Mouse (Mus musculus): ENCODE results near the gene Timp3. TPM values are rescaled to one million over a fixed set of nuclear protein-coding genes. Genes with fewer than 3 reads are reported as not detected.

The Timp3 gene
- total RNA-seq, 2 experiments from 2014 or later, result 61.8 to 62.0 TPM

GRCm38 (mm10) chr10:86320204-86320603 lies 20.0 kb downstream of the Timp3 start:
- H3K4me3 ChIP-seq, result no peak overlapping the region
- no peak for TF ChIP-seq CTCF (conservative IDR thresholded peaks at IDR 0.05)
- DNase-seq (ENCODE audit: low spot score in 2 of 2), result no peak
- no peak overlapping the region for H3K27ac ChIP-seq

DNA sequence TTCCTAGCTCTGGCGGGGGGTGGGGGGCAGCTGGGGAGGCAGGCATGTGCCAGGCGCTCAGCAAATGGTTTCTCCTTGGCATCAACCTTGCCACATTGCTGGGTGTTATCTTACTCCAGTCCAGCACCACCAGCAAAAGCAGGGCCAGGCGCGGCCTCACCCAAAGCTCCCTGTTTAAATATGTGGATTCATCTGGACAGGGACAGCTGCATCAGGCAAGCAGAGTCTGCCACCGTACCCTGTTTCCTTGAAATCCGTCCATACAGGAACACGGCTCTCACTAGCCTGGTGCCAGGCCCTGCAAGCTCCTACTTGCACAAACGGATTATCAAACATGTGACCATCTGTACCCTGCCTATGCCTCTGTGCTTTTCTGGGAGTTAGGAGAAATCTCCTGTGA lies 21.0 kb downstream of the Timp3 start:
- no peak for DNase-seq (ENCODE audit: low spot score in 2 of 2)
- TF ChIP-seq CTCF (conservative IDR thresholded peaks at IDR 0.05), result no peak
- H3K27ac ChIP-seq, result peak overlapping the region; percentile 55
- H3K4me3 ChIP-seq, result no peak overlapping the region

- peak overlapping the region; percentile 55; the same call in 1 of the 2 replicates for H3K27ac ChIP-seq
- TF ChIP-seq CTCF (conservative IDR thresholded peaks at IDR 0.05), result no peak
- no peak for DNase-seq (ENCODE audit: low spot score in 2 of 2)
- H3K4me3 ChIP-seq, result no peak overlapping the region
Measured at GRCm38 (mm10) chr10:86322006-86322405, 21.8 kb downstream of the Timp3 start.

DNA sequence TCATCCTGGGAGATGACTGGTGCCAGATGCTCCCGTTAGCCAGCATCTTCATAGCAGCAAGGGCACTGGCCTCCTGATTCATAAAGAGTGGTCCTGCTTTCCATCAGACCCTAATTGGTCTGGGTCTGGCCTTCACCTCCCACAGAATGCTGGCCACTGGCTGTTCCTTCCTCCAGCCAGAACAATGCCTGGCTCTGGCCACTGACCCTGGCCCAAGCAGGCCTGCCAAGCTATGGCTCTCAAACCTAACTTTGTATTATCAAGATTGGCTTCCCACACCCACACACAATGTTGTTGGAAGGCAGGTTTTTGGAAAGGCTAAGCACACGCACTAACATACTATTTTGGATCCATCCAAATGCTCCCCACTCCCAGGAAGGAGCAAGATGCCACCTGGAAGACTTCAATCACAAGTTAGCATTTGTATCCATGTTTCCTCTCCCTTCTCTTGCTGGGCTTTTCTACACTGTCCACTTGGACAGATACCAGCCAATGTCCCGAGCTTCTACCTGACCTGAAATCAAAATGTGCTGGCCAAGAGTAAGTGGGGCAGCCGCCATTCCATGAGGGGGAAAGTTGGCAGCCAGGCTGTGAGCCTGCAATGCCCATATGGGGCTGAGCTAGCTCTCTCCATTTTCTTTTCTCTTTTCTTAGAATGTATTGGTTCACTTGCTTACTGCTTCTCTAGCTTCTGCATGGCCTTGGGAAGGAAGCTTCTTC lies 23.3 kb downstream of the Timp3 start:
- H3K27ac ChIP-seq, result peak overlapping the region; percentile 76
- DNase-seq (ENCODE audit: low spot score in 2 of 2), result peak in 1 of 2 experiments; percentile 39
- no peak for TF ChIP-seq CTCF (conservative IDR thresholded peaks at IDR 0.05)

DNA sequence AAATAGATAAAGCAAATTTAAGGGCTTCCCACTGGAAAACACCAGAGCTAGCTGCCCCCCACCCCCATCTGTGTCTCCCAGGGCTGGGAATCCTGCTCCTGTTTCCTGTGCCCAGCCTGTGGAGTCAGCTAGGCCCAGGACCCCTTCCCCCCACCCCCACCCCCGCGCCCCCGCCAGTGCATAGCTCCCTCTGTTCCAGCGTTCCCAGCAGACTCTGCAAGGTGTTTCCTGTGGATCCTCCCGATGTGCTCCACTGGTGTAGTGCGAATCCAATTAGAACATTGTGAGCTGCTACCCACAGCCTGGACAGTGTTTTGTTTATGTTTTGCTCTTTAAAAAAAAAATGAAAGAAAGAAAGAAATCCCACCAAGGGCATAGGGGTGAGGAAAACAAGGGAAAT lies 25.1 kb downstream of the Timp3 start:
- DNase-seq (ENCODE audit: low spot score in 2 of 2), result no peak
- no peak overlapping the region for H3K4me3 ChIP-seq
- H3K27ac ChIP-seq, result peak overlapping the region; percentile 43; the same call in 1 of the 2 replicates
- no peak for TF ChIP-seq CTCF (conservative IDR thresholded peaks at IDR 0.05)

More for the DNA sequence above, 23.3 kb downstream of the Timp3 start:
- H3K4me3 ChIP-seq, result no peak overlapping the region

DNA sequence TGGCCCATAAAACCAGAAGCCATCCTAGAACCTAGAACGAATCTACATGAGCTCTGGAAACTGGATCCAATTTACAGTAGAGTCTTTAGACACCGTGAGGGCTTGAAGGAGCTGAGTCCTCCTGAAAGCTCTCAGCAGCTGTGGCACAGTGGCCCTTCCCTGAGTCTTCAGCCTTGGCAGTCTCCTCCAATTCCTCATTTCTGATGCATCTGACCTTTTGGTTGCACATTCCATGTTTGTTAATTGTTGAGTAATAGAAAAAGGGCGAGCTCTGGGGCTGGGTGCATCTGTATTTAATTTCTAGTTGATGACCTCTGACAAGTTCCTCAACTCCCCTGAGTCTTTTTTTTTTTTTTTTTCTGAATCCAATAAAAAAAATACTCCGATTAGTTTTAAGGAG lies 28.0 kb downstream of the Timp3 start:
- Histone ChIP-seq H3K27ac (no peak overlapping the region), H3K4me3 (no peak overlapping the region)
- no peak for TF ChIP-seq CTCF (conservative IDR thresholded peaks at IDR 0.05)

DNA sequence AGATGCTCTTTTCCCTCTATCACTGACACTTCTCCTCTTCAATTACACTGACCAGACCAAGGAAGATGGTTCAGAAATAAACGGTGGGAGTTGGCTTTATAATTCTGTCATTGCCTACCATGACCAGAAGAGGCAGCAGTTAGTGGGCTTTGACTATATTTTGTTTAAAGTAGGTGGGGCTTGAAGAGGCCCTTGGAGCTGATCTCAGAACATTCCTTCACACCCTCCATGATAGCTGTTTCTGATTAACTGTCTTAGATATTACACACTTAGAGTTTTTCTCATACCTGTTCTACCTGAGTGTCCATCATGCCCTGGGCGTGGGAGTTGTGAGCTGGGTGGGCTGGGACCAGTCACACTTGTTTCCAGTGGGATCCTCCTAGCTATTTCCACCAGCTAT lies 28.5 kb downstream of the Timp3 start:
- Histone ChIP-seq H3K4me3 (no peak overlapping the region), H3K27ac (no peak overlapping the region)
- TF ChIP-seq CTCF (conservative IDR thresholded peaks at IDR 0.05), result peak; percentile 55
- no peak for DNase-seq (ENCODE audit: low spot score in 2 of 2)

More for the DNA sequence above, 28.0 kb downstream of the Timp3 start:
- DNase-seq (ENCODE audit: low spot score in 2 of 2), result no peak

- no peak for DNase-seq (ENCODE audit: low spot score in 2 of 2)
- Histone ChIP-seq H3K4me3 (no peak overlapping the region), H3K27ac (0 out of 2 replicates have a peak overlapping the region, but pooled peaks have one; percentile 82)
- TF ChIP-seq CTCF (conservative IDR thresholded peaks at IDR 0.05), result no peak
Measured at GRCm38 (mm10) chr10:86329241-86329882, 29.2 kb downstream of the Timp3 start.

DNA sequence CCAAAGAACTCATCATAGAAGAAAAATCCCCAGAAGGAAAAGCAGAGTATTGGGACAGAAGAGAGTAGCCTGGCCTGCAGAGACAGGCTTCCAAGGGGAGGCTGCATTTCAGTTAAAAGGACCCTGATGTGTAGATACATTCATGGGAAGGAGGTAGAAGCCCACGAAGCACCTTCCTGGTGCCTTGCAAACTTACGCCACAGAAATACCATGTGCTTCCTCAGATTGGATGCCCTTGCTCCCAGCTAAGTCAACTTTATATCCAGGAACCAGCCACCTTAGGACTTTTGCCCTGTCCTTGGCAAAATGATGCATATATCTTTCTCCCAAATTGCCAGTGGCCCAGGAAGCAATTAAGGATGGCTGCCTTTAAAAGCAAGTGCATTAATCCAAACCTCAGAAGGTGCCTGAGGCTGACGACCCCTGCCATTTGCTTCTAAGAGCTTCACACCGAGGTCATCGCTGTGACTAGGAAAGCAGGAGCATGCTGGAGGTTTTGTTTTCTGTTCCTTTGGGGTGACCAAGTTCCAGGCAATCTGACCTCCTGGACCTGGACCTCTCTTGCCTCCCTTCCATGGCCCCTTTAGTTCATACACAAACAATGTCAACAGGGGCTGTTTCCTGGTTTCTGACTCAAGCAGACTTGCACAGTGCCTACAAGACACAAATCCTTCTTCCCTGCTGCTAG lies 31.0 kb downstream of the Timp3 start:
- no peak for TF ChIP-seq CTCF (conservative IDR thresholded peaks at IDR 0.05)
- H3K27ac ChIP-seq, result peak overlapping the region; percentile 82
- no peak overlapping the region for H3K4me3 ChIP-seq
- no peak for DNase-seq (ENCODE audit: low spot score in 2 of 2)

GRCm38 (mm10) chr10:86331681-86332281 lies 31.6 kb downstream of the Timp3 start:
- TF ChIP-seq CTCF (conservative IDR thresholded peaks at IDR 0.05), result no peak

DNA sequence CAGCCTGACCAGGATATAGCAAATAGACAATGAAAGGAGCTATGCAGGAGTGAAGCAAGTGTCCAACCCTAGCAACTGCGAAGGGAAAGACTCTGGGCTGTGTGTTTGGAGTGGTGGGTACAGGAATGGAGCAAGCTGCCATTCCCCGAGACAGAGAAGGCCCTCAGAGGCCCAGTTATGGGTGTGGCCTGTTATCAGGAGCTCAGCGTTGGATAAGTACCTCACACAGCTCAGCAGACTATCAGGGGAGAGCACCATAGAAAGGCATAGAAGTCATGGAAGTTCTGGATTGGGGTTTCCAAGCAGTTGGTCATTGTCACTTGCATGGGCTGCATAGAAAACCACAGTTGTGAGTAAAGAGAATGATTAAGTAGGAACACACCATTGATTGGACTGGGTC lies 32.8 kb downstream of the Timp3 start:
- H3K4me3 ChIP-seq, result no peak overlapping the region
- DNase-seq (ENCODE audit: low spot score in 2 of 2), result no peak
- peak overlapping the region; percentile 82; the same call in 1 of the 2 replicates for H3K27ac ChIP-seq
- TF ChIP-seq CTCF (conservative IDR thresholded peaks at IDR 0.05), result no peak

More at GRCm38 (mm10) chr10:86331681-86332281, 31.6 kb downstream of the Timp3 start:
- DNase-seq (ENCODE audit: low spot score in 2 of 2), result no peak
- Histone ChIP-seq H3K4me3 (no peak overlapping the region), H3K27ac (peak overlapping the region; percentile 82)

- H3K4me3 ChIP-seq, result no peak overlapping the region
- no peak for DNase-seq (ENCODE audit: low spot score in 2 of 2)
- TF ChIP-seq CTCF (conservative IDR thresholded peaks at IDR 0.05), result no peak
- H3K27ac ChIP-seq, result no peak overlapping the region
Measured at GRCm38 (mm10) chr10:86334581-86334980, 34.4 kb downstream of the Timp3 start.

DNA sequence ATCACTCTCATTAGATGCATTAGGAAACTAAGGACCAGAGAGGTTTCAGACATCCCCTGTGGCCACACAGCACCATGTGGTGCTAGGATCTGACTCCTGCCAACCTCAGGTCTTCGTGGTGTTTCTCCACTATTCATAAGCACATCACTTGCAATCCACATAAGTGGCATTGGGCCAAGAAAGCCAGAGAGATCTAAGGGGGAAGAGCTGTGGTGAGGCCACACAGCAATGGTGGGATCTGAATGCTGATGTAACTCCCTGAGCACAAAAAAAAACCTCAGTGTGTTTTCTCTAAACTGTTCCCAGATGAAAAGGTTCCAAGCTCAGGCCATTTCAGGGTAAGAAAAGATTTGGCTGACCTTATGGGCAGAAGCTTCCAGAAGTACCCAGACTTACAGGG lies 36.3 kb downstream of the Timp3 start:
- DNase-seq (ENCODE audit: low spot score in 2 of 2), result no peak
- Histone ChIP-seq H3K27ac (no peak overlapping the region), H3K4me3 (no peak overlapping the region)
- TF ChIP-seq CTCF (conservative IDR thresholded peaks at IDR 0.05), result no peak
